ENCODE assay signal across 20 mouse cellular contexts in the genomic region with DNA sequence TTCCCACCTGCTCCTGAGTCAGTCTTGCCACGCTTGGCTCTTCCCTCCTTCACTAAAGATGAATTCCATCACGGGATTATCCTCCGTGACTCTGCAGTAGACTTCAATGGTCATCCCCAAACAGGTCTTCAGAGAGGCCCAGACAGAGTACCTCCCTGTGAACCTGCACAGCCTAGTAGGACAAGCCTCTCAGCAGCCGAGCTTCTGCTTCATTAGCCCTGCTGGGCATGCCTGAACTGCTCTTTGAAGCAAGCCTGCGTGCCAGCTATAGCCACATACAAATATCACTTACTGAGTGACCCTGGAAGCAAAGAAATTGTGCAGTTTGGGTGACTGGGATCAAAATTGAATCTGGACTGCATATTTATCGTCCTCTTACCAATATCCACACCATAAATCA.
DNase-seq lines count a peak whose midpoint lies in the region; ATAC-seq and TF ChIP-seq lines count a peak whose summit lies in the region.
"Had no signal": no experiment of that assay in that cellular context is flagged by ENCODE, and none has a peak within 500 bp of the region (broad histone marks: within the 10 kb centered on the region; RNA-seq: fewer than 3 reads in every experiment).

No protein-coding gene starts in this region.

- peaks cover 18% of the 10 kb centered on the region for H3K4me1 ChIP-seq in hindbrain, embryonic 10.5 days (replicated peaks)
- peaks cover 8% of the 10 kb centered on the region; the same call in 1 of the 2 replicates for H3K4me1 ChIP-seq in hindbrain, embryonic 13.5 days (replicated peaks)
- peaks cover 11% of the 10 kb centered on the region for H3K4me1 ChIP-seq in midbrain, embryonic 13.5 days (replicated peaks)
- H3K4me1 ChIP-seq: heart, embryonic 10.5 days had no signal

- peak; percentile 30 to 40 for DNase-seq in cerebellum, postnatal 14 days
- no peak for DNase-seq in hindbrain, embryonic 10.5 days (ENCODE audit: low spot score)
- DNase-seq in brain, embryonic 14.5 days (ENCODE audit: low read depth), result peak; percentile 54
- DNase-seq in liver, result no peak
- DNase-seq in adrenal gland, postnatal 14 days, result no peak
- DNase-seq: adrenal gland, adult 8-10 months; cerebellum, adult 2 months; gastrocnemius, postnatal 36 days; heart, postnatal 10 days; kidney, adult 8-10 months; kidney, postnatal 36 days; layer of hippocampus, adult 9-11 months; lung, postnatal 4 days had no signal

- H3K27me3 ChIP-seq in hindbrain, embryonic 10.5 days (ENCODE audit: insufficient read depth, poor library complexity, severe bottlenecking), result no peaks in the 10 kb centered on the region
- H3K27me3 ChIP-seq in hindbrain, embryonic 13.5 days, result no peaks in the 10 kb centered on the region
- H3K27me3 ChIP-seq in midbrain, embryonic 13.5 days, result no peaks in the 10 kb centered on the region
- H3K27me3 ChIP-seq: limb, embryonic 15.5 days had no signal

- H3K9ac ChIP-seq in hindbrain, embryonic 13.5 days, result no peak overlapping the region
- no peak overlapping the region for H3K9ac ChIP-seq in midbrain, embryonic 13.5 days (replicated peaks)
- H3K9ac ChIP-seq: limb, embryonic 15.5 days had no signal

- ATAC-seq in cerebellum, adult (ENCODE audit: insufficient number of reproducible peaks, low FRiP score, low TSS enrichment), result no peak
- no peak for ATAC-seq in hindbrain, embryonic 13.5 days (ENCODE audit: low FRiP score)
- peak; percentile 55; the same call in 1 of the 2 replicates for ATAC-seq in midbrain, embryonic 13.5 days
- ATAC-seq: inflammation-experienced regulatory T-cells, adult 6 months had no signal

- WGBS in hindbrain, embryonic 10.5 days, result 52% methylated on average over 6 of the region's 6 CpGs
- WGBS in hindbrain, embryonic 13.5 days, result 37% methylated on average over 6 of the region's 6 CpGs
- 30% methylated on average over 6 of the region's 6 CpGs for WGBS in midbrain, embryonic 13.5 days

- no peak for TF ChIP-seq CTCF in brain, embryonic 14.5 days (IDR thresholded peaks at IDR 0.05; ENCODE audit: borderline replicate concordance, extremely low read depth, insufficient read depth, insufficient read length)

- H3K4me3 ChIP-seq in hindbrain, embryonic 10.5 days, result no peak overlapping the region
- H3K4me3 ChIP-seq in hindbrain, embryonic 13.5 days, result no peak overlapping the region
- H3K4me3 ChIP-seq in midbrain, embryonic 13.5 days (replicated peaks), result no peak overlapping the region
- H3K4me3 ChIP-seq: heart, embryonic 10.5 days; limb, embryonic 15.5 days had no signal

- no peak overlapping the region for H3K4me2 ChIP-seq in hindbrain, embryonic 13.5 days
- no peak overlapping the region for H3K4me2 ChIP-seq in midbrain, embryonic 13.5 days (replicated peaks)
- H3K4me2 ChIP-seq: limb, embryonic 15.5 days had no signal

- H3K27ac ChIP-seq in hindbrain, embryonic 10.5 days, result peak overlapping the region; percentile 69
- no peak overlapping the region for H3K27ac ChIP-seq in hindbrain, embryonic 13.5 days
- no peak overlapping the region for H3K27ac ChIP-seq in midbrain, embryonic 13.5 days
- H3K27ac ChIP-seq: heart, embryonic 10.5 days; limb, embryonic 15.5 days; stomach, postnatal 0 days had no signal

- no peaks in the 10 kb centered on the region for H3K9me3 ChIP-seq in hindbrain, embryonic 10.5 days
- H3K9me3 ChIP-seq in hindbrain, embryonic 13.5 days, result no peaks in the 10 kb centered on the region
- H3K9me3 ChIP-seq in midbrain, embryonic 13.5 days, result no peaks in the 10 kb centered on the region
- H3K9me3 ChIP-seq: heart, embryonic 10.5 days; limb, embryonic 15.5 days had no signal

- no peak for TF ChIP-seq POLR2A in brain, embryonic 14.5 days (IDR thresholded peaks at IDR 0.05; ENCODE audit: borderline replicate concordance, extremely low read depth, insufficient read depth, insufficient read length, poor library complexity, severe bottlenecking)

- H3K36me3 ChIP-seq in hindbrain, embryonic 10.5 days, result no peaks in the 10 kb centered on the region
- no peaks in the 10 kb centered on the region for H3K36me3 ChIP-seq in hindbrain, embryonic 13.5 days
- H3K36me3 ChIP-seq in midbrain, embryonic 13.5 days, result no peaks in the 10 kb centered on the region
- H3K36me3 ChIP-seq: heart, embryonic 10.5 days; limb, embryonic 15.5 days had no signal

Comparison
In these comparisons a context has a peak if more than half of its experiments do, and no peak if none do; other contexts are left out.
1. DNase-seq: peak in cerebellum, postnatal 14 days (2 of 2) and brain, embryonic 14.5 days (single experiment); none in hindbrain, embryonic 10.5 days (single experiment), liver (single experiment) and adrenal gland, postnatal 14 days (single experiment).